Mouse (Mus musculus) small intestine, adult 2 months (tissue): Measurements from ENCODE around the gene Cnih2.

Experiments used
- CTCF ChIP-seq: fragments of 200-500 bp; IDR thresholded peaks from 2 replicates; pipeline ENCODE4 v1.5.1; 2012; ENCODE audit warnings: low read depth, mild to moderate bottlenecking, control low read depth, inconsistent platforms, low read length, moderate library complexity, mixed read lengths; ENCODE audit not compliant: insufficient replicate concordance, insufficient read length; ENCODE audit errors: extremely low read depth
- POLR2A ChIP-seq: fragments of 200-500 bp; IDR thresholded peaks from 2 replicates; pipeline ENCODE4 v1.6.1; 2012; ENCODE audit warnings: low read depth, mild to moderate bottlenecking, control low read depth, inconsistent platforms, low read length, moderate library complexity

GRCm38 (mm10) chr19:5057876-5058775, 40.2 kb downstream of the Cnih2 start:
- TF ChIP-seq CTCF (no peak), POLR2A (no peak)
